Mouse (Mus musculus) kidney, adult 9 months (tissue): ENCODE results near the gene Gm20479.

ENCODE experiments used
- DNase-seq: peaks from one replicate; pipeline ENCODE4 v3.0.0; 2022

The Gm20479 gene

DNA sequence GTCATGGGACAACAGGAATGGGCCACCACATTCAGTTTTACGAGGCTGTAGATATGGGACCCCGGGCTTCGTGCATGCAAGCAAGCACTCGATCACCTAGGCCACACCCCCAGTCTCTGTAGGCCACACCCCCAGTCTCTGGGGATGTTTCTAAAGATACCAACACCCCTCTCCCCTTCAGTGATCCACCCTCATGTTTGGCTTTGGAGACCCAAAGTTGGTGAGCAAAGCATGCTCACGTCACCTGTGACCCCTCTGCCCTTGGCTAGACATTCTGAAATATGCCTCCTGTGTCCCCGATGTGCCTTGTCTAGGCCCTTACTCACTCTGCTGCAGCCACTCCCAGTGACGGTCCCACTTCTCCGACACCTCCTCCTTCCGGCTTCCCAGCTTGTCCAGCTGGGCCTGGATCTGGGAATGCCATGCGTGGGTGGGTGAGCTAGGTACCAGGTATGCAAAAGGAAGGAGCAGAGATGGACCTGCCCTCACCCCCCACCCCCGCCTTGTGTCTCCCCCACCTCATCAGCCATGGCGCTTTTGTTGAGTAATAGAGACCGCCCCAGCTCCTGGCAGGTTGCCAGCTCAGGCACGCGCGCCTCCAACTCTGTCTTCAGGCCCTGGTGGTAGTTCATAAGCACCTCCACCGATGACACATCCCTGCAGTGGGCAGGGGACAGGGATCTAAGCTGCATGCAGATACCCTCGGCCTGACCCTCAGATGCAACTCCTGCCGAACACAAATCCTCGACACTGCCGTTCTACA, 9.0 kb upstream of the Gm20479 start:
- DNase-seq: no peak

DNA sequence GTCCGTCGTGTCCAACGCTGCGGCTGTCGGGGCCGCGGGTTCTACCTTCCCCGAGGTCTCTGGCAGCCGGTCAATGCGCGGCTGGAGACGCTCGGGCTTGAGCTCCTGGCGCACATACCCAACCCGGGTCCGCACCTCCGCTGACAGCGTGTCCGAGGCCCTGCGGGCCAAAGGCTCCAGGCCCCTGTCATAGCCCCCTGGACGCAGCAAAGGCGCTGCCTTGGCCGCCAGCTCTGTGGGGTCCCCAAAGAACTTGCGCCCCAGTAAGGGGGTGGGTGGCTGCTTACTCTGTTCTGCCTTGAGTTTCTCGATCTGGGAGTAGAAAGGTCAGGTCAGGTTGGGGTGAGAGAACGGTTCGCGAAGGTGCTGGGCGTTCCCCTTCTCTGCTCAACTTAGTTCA, 7.2 kb upstream of the Gm20479 start:
- DNase-seq: no peak

- DNase-seq: peak; percentile 100
These were observed 4.2 kb upstream of the Gm20479 start for GRCm38 (mm10) chr7:27361283-27361946.

DNA sequence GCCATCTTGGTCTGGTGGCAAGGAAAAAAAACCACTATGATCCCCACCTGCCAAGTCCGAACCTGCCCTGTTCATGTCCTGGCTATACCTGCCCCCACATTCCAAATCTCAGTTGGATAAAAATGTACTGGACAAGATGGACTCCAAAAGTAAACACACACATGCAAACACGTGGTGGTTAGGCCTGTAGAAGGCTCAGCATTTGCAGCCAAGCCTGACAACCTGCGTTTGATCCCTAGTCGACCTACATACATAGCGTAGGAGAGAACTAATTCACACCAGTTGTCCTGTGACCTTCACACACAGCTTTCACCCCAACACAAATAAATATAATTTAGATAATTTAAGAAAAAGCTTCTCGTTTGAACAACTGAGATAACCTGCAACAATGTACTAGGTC, 3.5 kb upstream of the Gm20479 start:
- no peak for DNase-seq

DNA sequence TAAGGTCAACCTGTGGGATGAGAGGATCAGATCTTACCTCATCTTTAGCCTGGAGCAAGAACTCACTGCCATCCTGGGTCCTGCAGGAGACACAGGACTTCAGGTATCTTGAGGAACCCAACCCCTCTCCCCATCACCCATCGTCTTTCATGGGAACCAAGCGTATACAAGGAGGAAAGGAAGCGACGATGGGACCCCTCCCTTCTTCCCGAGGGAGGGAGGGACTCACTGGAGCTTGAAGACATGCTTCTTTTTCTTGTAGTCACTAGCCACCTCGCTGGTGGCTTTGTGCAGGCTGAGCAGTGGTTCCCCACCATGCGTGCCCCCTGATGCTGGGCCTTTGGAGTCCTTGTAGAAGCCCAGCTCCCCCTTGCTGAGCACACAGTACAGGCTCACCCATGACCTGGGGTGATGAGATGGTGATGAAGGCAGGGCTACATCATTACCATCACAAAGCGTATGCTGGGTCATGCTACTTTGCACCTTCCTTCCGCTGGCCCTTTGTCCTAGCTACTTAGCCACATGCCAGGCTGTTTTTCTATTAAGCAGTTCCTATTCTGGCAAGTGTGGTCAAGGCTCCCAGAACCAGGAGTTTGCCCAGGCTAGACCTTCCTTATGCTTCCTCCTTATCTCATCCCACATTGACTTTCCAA, 2.6 kb upstream of the Gm20479 start:
- no peak for DNase-seq

GRCm38 (mm10) chr7:27359162-27359561, 1.9 kb upstream of the Gm20479 start:
- no peak for DNase-seq

DNA sequence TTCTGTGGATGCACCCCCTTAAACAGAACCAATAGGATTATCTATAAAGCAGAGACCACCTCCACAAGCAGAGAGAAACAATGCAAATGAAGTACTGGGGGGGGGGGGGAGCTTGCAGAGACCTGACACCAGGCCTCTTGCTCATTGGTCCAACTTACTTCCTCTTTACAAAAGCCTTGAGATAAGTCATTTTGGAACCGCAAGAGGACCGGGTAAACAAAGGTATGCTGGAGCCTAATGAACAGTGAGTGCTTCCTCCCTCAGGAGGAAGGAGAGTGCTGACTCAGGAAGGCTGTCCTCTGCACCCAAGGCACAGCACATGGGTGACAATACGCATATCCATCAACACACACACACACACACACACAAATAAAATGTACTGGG, 368 bp upstream of the Gm20479 start:
- DNase-seq: no peak

DNA sequence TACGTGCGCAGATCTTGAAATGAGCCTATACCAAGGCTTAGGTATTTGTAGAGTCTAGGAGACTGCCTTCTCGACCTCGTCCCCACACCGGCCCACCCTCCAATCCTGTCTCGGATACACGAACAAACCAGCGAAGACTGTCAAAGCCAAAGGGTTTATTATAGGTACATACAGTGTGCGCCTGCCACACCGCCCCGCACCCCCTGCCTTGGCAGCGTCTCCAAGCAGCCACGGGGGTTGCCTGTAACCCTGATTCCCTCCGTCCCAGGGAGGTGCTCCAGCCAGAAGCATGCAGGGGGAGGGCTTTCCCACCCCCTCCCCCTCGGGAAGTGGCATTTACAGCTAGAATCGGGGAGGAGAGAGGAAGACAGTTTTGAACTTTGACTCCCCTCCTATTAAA, 971 bp downstream of the Gm20479 start:
- peak; percentile 47 for DNase-seq

DNA sequence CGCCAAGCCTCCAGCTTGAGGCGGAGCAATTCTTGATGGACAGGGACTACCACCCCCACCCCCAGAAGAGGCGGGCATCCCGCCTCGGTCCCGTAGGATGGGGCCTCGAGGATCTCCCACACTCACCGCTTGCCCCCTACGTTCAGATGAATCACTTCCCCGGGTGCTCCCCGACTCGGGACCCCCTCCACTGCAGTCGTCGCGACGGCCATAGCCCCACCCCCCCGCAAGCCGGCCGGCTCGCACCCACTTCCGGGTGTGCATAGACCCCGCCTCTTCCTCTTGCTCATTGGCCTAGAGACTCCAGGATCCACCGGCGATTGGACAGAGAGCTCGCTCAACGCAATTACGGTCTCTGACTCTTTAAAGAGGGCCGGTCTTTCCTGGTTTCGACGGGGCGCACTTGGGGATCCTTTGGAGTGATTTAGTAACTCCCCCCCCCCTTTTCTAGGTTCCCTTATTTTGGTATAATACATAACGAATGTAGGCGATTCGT, 1.4 kb downstream of the Gm20479 start, which contains the start of gene Shkbp1:
TSS of gene Shkbp1 (minus strand) at position 275 of the 496 bp plus-strand sequence.
- DNase-seq: peak; percentile 90

GRCm38 (mm10) chr7:27355261-27355660, 2.0 kb downstream of the Gm20479 start:
- DNase-seq: no peak

DNA sequence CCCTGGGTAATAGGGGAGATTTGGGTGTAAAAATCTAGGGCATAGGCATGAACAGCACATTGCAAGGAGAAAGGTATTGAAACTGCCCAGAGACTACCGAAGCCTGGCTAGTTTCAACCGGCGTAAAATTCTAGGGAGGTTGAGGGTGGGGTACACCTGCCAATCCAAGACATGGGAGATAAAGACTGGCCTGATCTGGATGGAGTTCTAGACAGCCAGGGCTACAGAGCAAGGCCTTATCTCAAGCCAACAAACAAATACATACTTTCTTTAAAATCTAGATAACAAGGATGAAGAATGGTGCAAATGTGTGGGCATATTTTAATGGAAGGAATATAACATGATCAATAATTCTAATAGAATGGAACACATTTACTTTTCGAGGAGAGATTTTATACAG, 2.4 kb downstream of the Gm20479 start:
- no peak for DNase-seq

GRCm38 (mm10) chr7:27354144-27354543, 3.1 kb downstream of the Gm20479 start:
- DNase-seq: peak; percentile 76

DNA sequence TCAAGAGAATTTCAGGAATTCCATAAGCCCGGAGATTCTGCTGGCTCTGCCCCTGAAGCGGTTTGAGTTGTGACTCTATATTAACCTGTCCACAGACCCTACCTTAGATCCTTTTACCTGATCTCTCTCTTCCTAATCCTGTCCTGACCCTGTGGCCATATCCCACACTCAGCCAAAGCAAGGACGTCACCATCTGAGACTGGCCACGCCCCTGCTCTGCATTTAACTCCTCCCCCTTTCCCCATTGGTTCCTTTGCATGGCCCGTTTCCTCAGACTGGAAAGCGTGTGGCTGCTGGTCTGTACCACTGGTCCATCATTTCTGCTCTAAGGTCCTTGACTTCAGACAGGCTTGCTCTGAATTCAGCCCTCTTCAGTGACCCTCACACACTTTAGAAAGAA, 11.8 kb downstream of the Gm20479 start:
- DNase-seq: no peak

- DNase-seq: no peak
These were observed 14.6 kb downstream of the Gm20479 start for GRCm38 (mm10) chr7:27342595-27342994.

GRCm38 (mm10) chr7:27339519-27339918, 17.7 kb downstream of the Gm20479 start:
- no peak for DNase-seq

GRCm38 (mm10) chr7:27339114-27339513, 18.1 kb downstream of the Gm20479 start:
- no peak for DNase-seq

DNA sequence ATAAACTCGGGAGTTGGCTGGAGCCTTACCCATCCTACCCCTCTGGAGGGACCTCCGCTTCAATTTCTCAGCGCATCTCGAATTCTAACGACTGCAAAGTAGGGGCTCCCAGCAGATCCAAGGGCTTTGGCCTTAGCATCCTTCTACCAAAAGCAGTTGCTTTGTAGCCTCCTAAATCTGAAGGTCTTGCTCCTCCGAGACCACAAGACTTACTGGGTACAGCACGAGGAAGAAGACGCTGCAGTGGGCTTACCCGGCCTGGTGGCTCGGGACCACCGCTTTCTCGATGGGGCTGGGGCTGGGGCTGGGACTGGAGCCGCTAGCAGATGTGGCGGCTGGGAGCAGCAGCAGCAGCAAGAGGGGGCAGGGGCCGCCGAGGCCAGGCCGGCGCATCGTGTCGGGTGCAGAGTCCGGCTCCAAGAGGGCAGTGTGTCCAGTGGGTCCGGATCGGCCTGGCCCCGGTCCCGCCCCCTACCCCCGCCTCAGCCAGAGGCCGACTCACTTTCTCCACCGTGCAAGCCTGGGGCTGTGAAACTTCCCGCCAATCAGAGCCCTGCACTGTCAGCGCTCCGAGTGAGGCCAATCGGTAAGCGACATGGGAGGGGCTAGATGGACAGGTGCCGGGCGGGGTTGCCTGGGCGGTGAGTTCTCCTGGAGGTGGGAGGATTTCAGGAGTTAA, 19.9 kb downstream of the Gm20479 start, which contains the start of gene Ltbp4:
TSS of gene Ltbp4 (minus strand) at position 518 of the 679 bp plus-strand sequence.
- peak; percentile 86 for DNase-seq

DNA sequence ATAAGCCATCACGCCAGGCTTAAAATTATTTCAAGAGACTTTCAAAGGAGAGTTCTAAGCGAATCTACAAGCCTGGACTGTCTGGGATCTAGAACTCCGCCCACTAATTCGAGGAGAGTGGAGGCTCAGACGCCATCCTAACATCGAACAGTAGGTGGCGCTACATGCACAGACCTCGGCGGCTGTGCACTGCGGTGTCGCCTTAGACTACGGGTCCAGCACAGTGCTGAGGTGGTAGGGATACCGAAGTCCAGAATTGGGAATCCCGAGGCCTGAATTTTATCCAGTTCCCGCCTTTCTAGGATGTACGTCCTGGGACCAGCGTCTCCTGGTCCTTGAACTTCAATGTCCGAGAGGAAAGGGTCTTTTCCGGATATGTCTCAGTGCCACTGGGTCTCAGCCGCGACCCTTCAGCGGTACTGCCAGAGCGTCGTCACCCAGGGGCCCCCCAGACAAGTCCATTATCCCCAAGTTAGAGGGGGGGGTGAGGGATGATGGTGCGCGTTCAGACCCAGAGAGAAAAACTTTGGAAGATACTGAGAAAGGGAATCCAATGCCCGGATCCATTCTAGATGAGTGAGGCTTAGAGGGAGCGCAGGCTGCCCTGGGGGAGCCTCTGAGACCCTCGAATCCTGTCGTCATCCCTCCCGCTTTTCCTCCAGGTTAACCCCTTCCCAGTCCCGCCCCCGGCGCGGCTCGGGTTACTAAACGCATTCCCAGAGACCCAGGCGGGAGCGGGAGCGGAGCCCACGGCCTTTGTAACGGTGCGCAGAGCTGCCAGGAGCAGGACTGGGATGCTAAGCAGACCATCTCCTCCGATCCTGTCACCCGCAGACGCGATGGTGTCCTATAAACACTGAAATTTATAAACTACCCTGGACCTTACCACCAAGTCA, 21.0 kb downstream of the Gm20479 start:
- DNase-seq: peak; percentile 94

- DNase-seq: no peak
These were observed 22.1 kb downstream of the Gm20479 start for GRCm38 (mm10) chr7:27335011-27335720.

- no peak for DNase-seq
These were observed 22.8 kb downstream of the Gm20479 start for GRCm38 (mm10) chr7:27334405-27334911.

DNA sequence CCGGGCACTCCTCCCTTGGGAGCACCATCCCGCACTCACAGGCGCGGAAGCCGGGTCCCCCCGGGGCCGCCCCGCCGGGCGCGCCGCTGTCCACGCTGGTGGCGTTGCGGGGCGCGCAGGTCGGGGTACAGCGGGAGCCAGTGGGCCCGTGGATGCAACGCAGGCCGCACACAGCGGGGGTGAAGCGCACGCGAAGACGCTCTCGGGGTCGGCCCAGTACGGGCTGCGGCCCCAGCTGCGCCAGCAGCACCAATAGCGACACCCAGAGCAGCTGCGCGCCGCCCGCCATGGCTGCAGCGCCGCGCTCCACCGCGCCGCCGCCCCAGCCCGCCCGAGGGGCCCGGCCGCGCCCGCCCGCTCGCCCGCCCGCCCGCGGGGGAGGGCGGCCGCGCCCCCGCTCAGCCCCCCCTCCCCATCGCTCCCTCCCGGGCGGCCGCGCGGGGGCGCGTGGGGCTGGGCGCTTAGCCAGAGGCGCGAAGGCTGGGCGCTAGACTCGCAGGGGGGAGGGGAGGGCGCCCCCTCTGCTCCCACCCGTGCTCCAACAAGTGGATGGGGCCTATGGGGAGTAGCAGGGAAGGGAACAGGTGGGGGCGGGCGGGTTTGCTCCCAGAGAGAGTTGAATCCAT, 23.8 kb downstream of the Gm20479 start:
- DNase-seq: no peak
